Mouse (Mus musculus): ENCODE measurements at regions not wholly inside any gene's neighbourhood (a gene's known extent, or its start where the extent isn't known, plus 50 kb on each side); places are given as distances from the start of the nearest gene placed in this dataset.
A peak's percentile ranks its signal among the peaks of the same experiment; 100 is the strongest.

GRCm38 (mm10) chr6:31636954-31637353 lies 73.2 kb upstream of the Podxl start:
- Histone ChIP-seq H3K4me1 (replicated peaks) (peaks cover 30% of the 10 kb centered on the region), H3K27me3 (replicated peaks) (no peaks in the 10 kb centered on the region), H3K36me3 (no peaks in the 10 kb centered on the region), H3K9ac (no peak overlapping the region), H3K4me2 (peak overlapping the region; percentile 19; the same call in 1 of the 2 replicates), H3K4me3 (no peak overlapping the region), H3K27ac (ENCODE audit: poor library complexity, severe bottlenecking) (peak overlapping the region; percentile 17; the same call in 1 of the 2 replicates), H3K9me3 (replicated peaks) (no peaks in the 10 kb centered on the region)
- no peak for ATAC-seq (ENCODE audit: insufficient number of reproducible peaks, low FRiP score)
- WGBS: 7% methylated on average over 9 of the region's 9 CpGs

- Histone ChIP-seq H3K36me3 (no peaks in the 10 kb centered on the region), H3K4me1 (replicated peaks) (peaks cover 28% of the 10 kb centered on the region), H3K4me2 (no peak overlapping the region), H3K9ac (no peak overlapping the region), H3K27me3 (replicated peaks) (no peaks in the 10 kb centered on the region), H3K4me3 (no peak overlapping the region), H3K9me3 (replicated peaks) (no peaks in the 10 kb centered on the region), H3K27ac (ENCODE audit: poor library complexity, severe bottlenecking) (no peak overlapping the region)
- 70% methylated on average over 10 of the region's 10 CpGs for WGBS
- no peak for ATAC-seq (ENCODE audit: insufficient number of reproducible peaks, low FRiP score)
These were observed 68.7 kb upstream of the Podxl start for GRCm38 (mm10) chr6:31632485-31632884.

- Histone ChIP-seq H3K9ac (no peak overlapping the region), H3K4me3 (no peak overlapping the region), H3K27ac (ENCODE audit: poor library complexity, severe bottlenecking) (no peak overlapping the region), H3K36me3 (no peaks in the 10 kb centered on the region), H3K9me3 (replicated peaks) (no peaks in the 10 kb centered on the region), H3K4me2 (no peak overlapping the region), H3K4me1 (replicated peaks) (peaks cover 19% of the 10 kb centered on the region), H3K27me3 (replicated peaks) (no peaks in the 10 kb centered on the region)
- peak; percentile 52 for ATAC-seq (ENCODE audit: insufficient number of reproducible peaks, low FRiP score)
- 22% methylated on average over 4 of the region's 4 CpGs for WGBS
These were observed 66.2 kb upstream of the Podxl start for GRCm38 (mm10) chr6:31630009-31630408.

GRCm38 (mm10) chr6:31627912-31628311 lies 64.1 kb upstream of the Podxl start:
- H3K9ac ChIP-seq: no peak overlapping the region
- H3K27ac ChIP-seq (ENCODE audit: poor library complexity, severe bottlenecking): no peak overlapping the region
- H3K4me3 ChIP-seq: no peak overlapping the region
- no peak for ATAC-seq (ENCODE audit: insufficient number of reproducible peaks, low FRiP score)
- H3K4me1 ChIP-seq (replicated peaks): peaks cover 25% of the 10 kb centered on the region
- no peaks in the 10 kb centered on the region for H3K36me3 ChIP-seq
- H3K4me2 ChIP-seq: no peak overlapping the region
- WGBS: 75% methylated on average over 3 of the region's 3 CpGs
- 0 out of 2 replicates have a peak, but pooled peaks cover 5% of the 10 kb centered on the region for H3K9me3 ChIP-seq (replicated peaks)
- no peaks in the 10 kb centered on the region for H3K27me3 ChIP-seq (replicated peaks)

GRCm38 (mm10) chr6:31625055-31625454 lies 61.3 kb upstream of the Podxl start:
- Histone ChIP-seq H3K4me1 (replicated peaks) (peaks cover 21% of the 10 kb centered on the region), H3K9me3 (replicated peaks) (0 out of 2 replicates have a peak, but pooled peaks cover 10% of the 10 kb centered on the region), H3K4me2 (no peak overlapping the region), H3K27ac (ENCODE audit: poor library complexity, severe bottlenecking) (no peak overlapping the region), H3K27me3 (replicated peaks) (no peaks in the 10 kb centered on the region), H3K4me3 (no peak overlapping the region), H3K9ac (no peak overlapping the region), H3K36me3 (no peaks in the 10 kb centered on the region)
- whole genome bisulfite sequencing: 77% methylated on average over 2 of the region's 2 CpGs
- no peak for ATAC-seq (ENCODE audit: insufficient number of reproducible peaks, low FRiP score)

- ATAC-seq (ENCODE audit: insufficient number of reproducible peaks, low FRiP score): no peak
- Histone ChIP-seq H3K27ac (ENCODE audit: poor library complexity, severe bottlenecking) (no peak overlapping the region), H3K4me2 (no peak overlapping the region), H3K9me3 (replicated peaks) (0 out of 2 replicates have a peak, but pooled peaks cover 10% of the 10 kb centered on the region), H3K9ac (no peak overlapping the region), H3K27me3 (replicated peaks) (no peaks in the 10 kb centered on the region), H3K4me3 (no peak overlapping the region), H3K4me1 (replicated peaks) (peaks cover 19% of the 10 kb centered on the region), H3K36me3 (no peaks in the 10 kb centered on the region)
- WGBS: 66% methylated on average over 10 of the region's 10 CpGs
These were observed 60.6 kb upstream of the Podxl start for GRCm38 (mm10) chr6:31624374-31624773.

- H3K9me3 ChIP-seq (replicated peaks): 0 out of 2 replicates have a peak, but pooled peaks cover 10% of the 10 kb centered on the region
- 70% methylated on average over 6 of the region's 6 CpGs for WGBS
- H3K4me1 ChIP-seq (replicated peaks): peaks cover 33% of the 10 kb centered on the region
- ATAC-seq (ENCODE audit: insufficient number of reproducible peaks, low FRiP score): no peak
- H3K4me2 ChIP-seq: no peak overlapping the region
- H3K27ac ChIP-seq (ENCODE audit: poor library complexity, severe bottlenecking): no peak overlapping the region
- no peaks in the 10 kb centered on the region for H3K36me3 ChIP-seq
- H3K4me3 ChIP-seq: no peak overlapping the region
- no peaks in the 10 kb centered on the region for H3K27me3 ChIP-seq (replicated peaks)
- H3K9ac ChIP-seq: no peak overlapping the region
These were observed 57.2 kb upstream of the Podxl start for GRCm38 (mm10) chr6:31621023-31621422.

GRCm38 (mm10) chr6:31618852-31619251 lies 55.1 kb upstream of the Podxl start:
- H3K27ac ChIP-seq (ENCODE audit: poor library complexity, severe bottlenecking): no peak overlapping the region
- ATAC-seq (ENCODE audit: insufficient number of reproducible peaks, low FRiP score): no peak
- H3K36me3 ChIP-seq: no peaks in the 10 kb centered on the region
- no peak overlapping the region for H3K4me2 ChIP-seq
- H3K9me3 ChIP-seq (replicated peaks): 0 out of 2 replicates have a peak, but pooled peaks cover 10% of the 10 kb centered on the region
- H3K9ac ChIP-seq: no peak overlapping the region
- peaks cover 44% of the 10 kb centered on the region for H3K4me1 ChIP-seq (replicated peaks)
- 86% methylated on average over 2 of the region's 2 CpGs for WGBS
- no peak overlapping the region for H3K4me3 ChIP-seq
- H3K27me3 ChIP-seq (replicated peaks): no peaks in the 10 kb centered on the region

GRCm38 (mm10) chr6:31617341-31617740 lies 53.6 kb upstream of the Podxl start:
- Histone ChIP-seq H3K36me3 (no peaks in the 10 kb centered on the region), H3K9me3 (replicated peaks) (no peaks in the 10 kb centered on the region), H3K9ac (peak overlapping the region; percentile 10; the same call in 1 of the 2 replicates), H3K4me2 (peak overlapping the region; percentile 29), H3K4me1 (replicated peaks) (peaks cover 58% of the 10 kb centered on the region), H3K4me3 (no peak overlapping the region), H3K27me3 (replicated peaks) (no peaks in the 10 kb centered on the region), H3K27ac (ENCODE audit: poor library complexity, severe bottlenecking) (peak overlapping the region; percentile 49)
- peak; percentile 82 for ATAC-seq (ENCODE audit: insufficient number of reproducible peaks, low FRiP score)
- 5% methylated on average over 8 of the region's 8 CpGs for WGBS

GRCm38 (mm10) chr6:31615426-31615970 lies 51.7 kb upstream of the Podxl start:
- 65% methylated on average over 4 of the region's 4 CpGs for WGBS
- Histone ChIP-seq H3K9ac (no peak overlapping the region), H3K27me3 (replicated peaks) (no peaks in the 10 kb centered on the region), H3K27ac (ENCODE audit: poor library complexity, severe bottlenecking) (no peak overlapping the region), H3K4me1 (replicated peaks) (peaks cover 58% of the 10 kb centered on the region), H3K36me3 (no peaks in the 10 kb centered on the region), H3K4me2 (no peak overlapping the region), H3K9me3 (replicated peaks) (no peaks in the 10 kb centered on the region), H3K4me3 (no peak overlapping the region)
- no peak for ATAC-seq (ENCODE audit: insufficient number of reproducible peaks, low FRiP score)

GRCm38 (mm10) chr6:31614563-31614962 lies 50.8 kb upstream of the Podxl start:
- Histone ChIP-seq H3K4me3 (no peak overlapping the region), H3K27ac (ENCODE audit: poor library complexity, severe bottlenecking) (peak overlapping the region; percentile 81), H3K36me3 (no peaks in the 10 kb centered on the region), H3K4me2 (peak overlapping the region; percentile 42; the same call in 1 of the 2 replicates), H3K9ac (no peak overlapping the region), H3K4me1 (replicated peaks) (peaks cover 55% of the 10 kb centered on the region), H3K9me3 (replicated peaks) (no peaks in the 10 kb centered on the region), H3K27me3 (replicated peaks) (no peaks in the 10 kb centered on the region)
- ATAC-seq (ENCODE audit: insufficient number of reproducible peaks, low FRiP score): no peak
- 73% methylated on average over 4 of the region's 4 CpGs for WGBS
